Mouse (Mus musculus): Measurements from ENCODE around the gene Mtrf1l.

The Mtrf1l gene

GRCm38 (mm10) chr10:5823740-5824491 is at the start of gene Mtrf1l:
Gene Mtrf1l, minus strand, starts transcription at chr10:5823910.
- peak; percentile 85 for DNase-seq (ENCODE audit: extremely low read depth, low read depth)

- DNase-seq (ENCODE audit: extremely low read depth, low read depth): no peak
Observed at GRCm38 (mm10) chr10:5871081-5871480, 47.4 kb upstream of the Mtrf1l start.

GRCm38 (mm10) chr10:5867981-5868552 is 44.4 kb upstream of the Mtrf1l start:
- no peak for DNase-seq (ENCODE audit: extremely low read depth, low read depth)

GRCm38 (mm10) chr10:5865996-5866395 is 42.3 kb upstream of the Mtrf1l start:
- no peak for DNase-seq (ENCODE audit: extremely low read depth, low read depth)

GRCm38 (mm10) chr10:5862669-5863068 is 39.0 kb upstream of the Mtrf1l start:
- DNase-seq (ENCODE audit: extremely low read depth, low read depth): no peak

- DNase-seq (ENCODE audit: extremely low read depth, low read depth): no peak
Observed at GRCm38 (mm10) chr10:5860849-5861248, 37.1 kb upstream of the Mtrf1l start.

- no peak for DNase-seq (ENCODE audit: extremely low read depth, low read depth)
Observed at GRCm38 (mm10) chr10:5859729-5860128, 36.0 kb upstream of the Mtrf1l start.

GRCm38 (mm10) chr10:5857996-5858549 is 34.4 kb upstream of the Mtrf1l start:
- no peak for DNase-seq (ENCODE audit: extremely low read depth, low read depth)

GRCm38 (mm10) chr10:5853290-5853868 is 29.7 kb upstream of the Mtrf1l start:
- no peak for DNase-seq (ENCODE audit: extremely low read depth, low read depth)

GRCm38 (mm10) chr10:5846939-5847338 is 23.2 kb upstream of the Mtrf1l start:
- DNase-seq (ENCODE audit: extremely low read depth, low read depth): no peak

GRCm38 (mm10) chr10:5841369-5841768 is 17.7 kb upstream of the Mtrf1l start:
- DNase-seq (ENCODE audit: extremely low read depth, low read depth): peak; percentile 53

GRCm38 (mm10) chr10:5826336-5827025 is 2.8 kb upstream of the Mtrf1l start:
- no peak for DNase-seq (ENCODE audit: extremely low read depth, low read depth)

- peak; percentile 83 for DNase-seq (ENCODE audit: extremely low read depth, low read depth)
Observed at GRCm38 (mm10) chr10:5824779-5825178, 1.1 kb upstream of the Mtrf1l start.

GRCm38 (mm10) chr10:5823291-5823739 is 395 bp downstream of the Mtrf1l start:
- DNase-seq (ENCODE audit: extremely low read depth, low read depth): no peak

- DNase-seq (ENCODE audit: extremely low read depth, low read depth): no peak
Observed at GRCm38 (mm10) chr10:5818772-5819171, 4.9 kb downstream of the Mtrf1l start.

GRCm38 (mm10) chr10:5815968-5816367 is 7.7 kb downstream of the Mtrf1l start:
- DNase-seq (ENCODE audit: extremely low read depth, low read depth): no peak

- DNase-seq (ENCODE audit: extremely low read depth, low read depth): no peak
Observed at GRCm38 (mm10) chr10:5813724-5814123, 10.0 kb downstream of the Mtrf1l start.

- no peak for DNase-seq (ENCODE audit: extremely low read depth, low read depth)
Observed at GRCm38 (mm10) chr10:5807683-5808082, 16.0 kb downstream of the Mtrf1l start.

GRCm38 (mm10) chr10:5806996-5807395 is 16.7 kb downstream of the Mtrf1l start:
- no peak for DNase-seq (ENCODE audit: extremely low read depth, low read depth)

- peak; percentile 43 for DNase-seq (ENCODE audit: extremely low read depth, low read depth)
Observed at GRCm38 (mm10) chr10:5806416-5806815, 17.3 kb downstream of the Mtrf1l start.

- DNase-seq (ENCODE audit: extremely low read depth, low read depth): peak; percentile 81
Observed at GRCm38 (mm10) chr10:5805731-5806307, 17.9 kb downstream of the Mtrf1l start.
